Mouse (Mus musculus): ENCODE results near the gene Mrpl24. TPM values are rescaled to one million over a fixed set of nuclear protein-coding genes. Genes with fewer than 3 reads are reported as not detected.

Gene Mrpl24
- polyA plus RNA-seq, 1 experiment: 96.3 TPM

DNA sequence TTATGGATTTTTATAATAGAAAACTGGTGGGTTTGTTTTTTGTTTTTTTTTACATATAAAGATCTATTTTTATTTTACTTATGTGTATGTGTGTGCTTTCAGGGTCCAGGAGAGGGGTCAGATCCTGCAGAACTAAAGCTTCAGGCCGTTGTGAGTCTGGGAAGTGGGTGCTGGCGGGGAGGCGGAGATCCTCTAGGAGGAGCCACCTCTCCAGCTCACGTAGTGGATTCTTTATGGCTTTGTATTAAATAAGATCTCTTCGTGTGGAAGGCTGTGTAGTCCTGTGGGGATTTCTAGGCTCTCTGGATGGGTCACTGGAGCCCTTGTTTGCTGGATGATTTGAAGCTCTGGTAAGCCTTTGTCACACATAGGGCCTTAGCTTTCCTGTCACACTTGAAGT is 21.3 kb downstream of the Mrpl24 start:
- H3K27me3 ChIP-seq (ENCODE audit: control insufficient read depth, insufficient read depth, low read length): no peaks in the 10 kb centered on the region
- H3K27ac ChIP-seq (ENCODE audit: control insufficient read depth, insufficient read depth, low read depth, low read length): no peak overlapping the region
- H3K4me3 ChIP-seq (ENCODE audit: control insufficient read depth, low read depth, low read length): no peak overlapping the region
- no peaks in the 10 kb centered on the region for H3K4me1 ChIP-seq (ENCODE audit: control insufficient read depth, insufficient read depth, low read length)
- H3K36me3 ChIP-seq (ENCODE audit: control insufficient read depth, insufficient read depth, low read length): peaks cover 1% of the 10 kb centered on the region
- TF ChIP-seq POLR2A (IDR thresholded peaks at IDR 0.05; ENCODE audit: control insufficient read depth, low read depth, low read length) (no peak), CTCF (IDR thresholded peaks at IDR 0.05; ENCODE audit: control insufficient read depth, insufficient read depth, insufficient replicate concordance, low read depth, low read length) (no peak)

DNA sequence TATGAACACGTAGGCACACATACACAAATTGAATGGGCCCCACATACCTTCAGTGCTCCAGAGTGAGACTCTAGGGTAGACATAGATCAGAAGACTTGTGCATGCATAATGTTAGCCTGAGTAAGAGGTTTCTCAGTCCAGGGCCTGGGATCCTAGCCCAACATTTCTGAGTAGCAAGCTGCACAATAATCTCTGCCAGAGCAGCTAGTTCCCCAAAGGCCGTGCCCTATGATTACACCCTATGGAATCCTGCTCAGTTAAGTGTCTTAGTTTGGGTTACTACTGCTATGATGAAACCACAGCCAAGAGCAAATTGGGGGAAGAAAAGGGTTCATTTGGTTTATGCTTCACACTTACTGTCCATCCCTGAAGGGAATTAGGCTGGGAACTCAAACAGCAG is 23.2 kb downstream of the Mrpl24 start:
- H3K36me3 ChIP-seq (ENCODE audit: control insufficient read depth, insufficient read depth, low read length): no peaks in the 10 kb centered on the region; the same call in none of the 2 replicates
- no peak overlapping the region for H3K4me3 ChIP-seq (ENCODE audit: control insufficient read depth, low read depth, low read length)
- no peak overlapping the region for H3K27ac ChIP-seq (ENCODE audit: control insufficient read depth, insufficient read depth, low read depth, low read length)
- no peak for TF ChIP-seq CTCF (IDR thresholded peaks at IDR 0.05; ENCODE audit: control insufficient read depth, insufficient read depth, insufficient replicate concordance, low read depth, low read length)
- no peaks in the 10 kb centered on the region for H3K27me3 ChIP-seq (ENCODE audit: control insufficient read depth, insufficient read depth, low read length)
- peaks cover 10% of the 10 kb centered on the region for H3K4me1 ChIP-seq (ENCODE audit: control insufficient read depth, insufficient read depth, low read length)

DNA sequence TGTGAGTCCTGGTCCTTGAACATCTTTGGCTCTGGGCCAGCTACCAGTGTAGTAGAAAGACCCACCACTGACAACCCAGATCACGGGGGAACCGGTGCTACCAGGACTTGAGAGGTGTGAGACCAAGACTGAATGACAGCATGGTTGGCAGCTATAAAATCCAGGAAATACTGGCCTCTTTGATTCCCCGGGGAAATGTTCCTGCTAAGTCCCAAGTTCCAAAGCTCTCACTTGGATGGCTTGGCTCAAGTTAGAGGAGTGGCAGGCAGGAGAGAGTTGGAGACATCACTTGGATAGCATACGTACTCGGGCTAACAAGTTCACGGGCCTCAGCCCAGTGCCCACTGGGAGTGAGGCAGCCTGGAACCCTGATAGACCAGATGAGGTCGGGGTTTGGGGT is 24.3 kb downstream of the Mrpl24 start:
- H3K27ac ChIP-seq (ENCODE audit: control insufficient read depth, insufficient read depth, low read depth, low read length): no peak overlapping the region
- no peaks in the 10 kb centered on the region; the same call in 1 of the 2 replicates for H3K27me3 ChIP-seq (ENCODE audit: control insufficient read depth, insufficient read depth, low read length)
- no peaks in the 10 kb centered on the region; the same call in none of the 2 replicates for H3K36me3 ChIP-seq (ENCODE audit: control insufficient read depth, insufficient read depth, low read length)
- peaks cover 16% of the 10 kb centered on the region for H3K4me1 ChIP-seq (ENCODE audit: control insufficient read depth, insufficient read depth, low read length)
- H3K4me3 ChIP-seq (ENCODE audit: control insufficient read depth, low read depth, low read length): no peak overlapping the region
- TF ChIP-seq CTCF (IDR thresholded peaks at IDR 0.05; ENCODE audit: control insufficient read depth, insufficient read depth, insufficient replicate concordance, low read depth, low read length) (no peak), POLR2A (IDR thresholded peaks at IDR 0.05; ENCODE audit: control insufficient read depth, low read depth, low read length) (no peak)

DNA sequence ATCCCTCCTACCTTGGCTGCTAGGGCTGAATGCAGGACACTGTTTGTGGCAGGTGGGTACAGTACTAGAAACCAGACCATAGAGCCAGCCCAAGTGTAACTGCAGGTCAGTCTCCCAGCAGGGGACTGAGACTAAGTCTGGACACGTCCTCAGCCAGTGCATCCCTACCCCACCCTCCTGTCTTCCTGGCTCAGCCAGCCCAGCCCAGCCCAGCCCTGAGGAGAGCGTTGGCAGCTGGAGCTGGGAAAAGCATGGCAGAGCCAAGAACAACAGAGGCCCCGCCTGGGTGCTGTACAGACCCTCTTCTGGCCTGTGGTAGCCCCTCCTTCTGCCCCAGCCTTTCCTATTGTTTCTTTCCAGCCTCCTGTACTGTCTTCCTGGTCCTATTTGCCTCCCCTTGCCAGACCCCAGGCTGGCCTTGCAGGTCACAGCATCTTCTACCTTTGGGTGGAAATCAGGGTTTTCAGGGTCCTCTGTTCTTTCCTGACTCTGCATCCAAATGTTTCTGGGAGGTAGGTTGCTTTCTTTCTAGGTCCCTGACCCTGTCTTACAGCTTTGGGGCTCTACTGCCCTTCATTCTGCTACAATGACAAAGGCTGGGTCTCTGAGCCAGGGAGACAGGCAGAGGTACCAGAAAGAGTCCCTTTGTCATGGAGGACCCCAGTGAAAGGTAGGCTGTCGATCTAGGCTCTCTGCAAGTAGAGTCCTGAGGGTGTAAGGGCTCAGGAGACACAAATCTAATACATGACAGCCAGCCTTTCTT is 25.7 kb downstream of the Mrpl24 start:
- Histone ChIP-seq H3K4me1 (ENCODE audit: control insufficient read depth, insufficient read depth, low read length) (peaks cover 25% of the 10 kb centered on the region), H3K27ac (ENCODE audit: control insufficient read depth, insufficient read depth, low read depth, low read length) (no peak overlapping the region), H3K36me3 (ENCODE audit: control insufficient read depth, insufficient read depth, low read length) (no peaks in the 10 kb centered on the region; the same call in 1 of the 2 replicates), H3K27me3 (ENCODE audit: control insufficient read depth, insufficient read depth, low read length) (no peaks in the 10 kb centered on the region; the same call in none of the 2 replicates), H3K4me3 (ENCODE audit: control insufficient read depth, low read depth, low read length) (no peak overlapping the region)
- TF ChIP-seq CTCF (IDR thresholded peaks at IDR 0.05; ENCODE audit: control insufficient read depth, insufficient read depth, insufficient replicate concordance, low read depth, low read length) (0 out of 2 replicates have a peak, but pooled peaks have one; percentile 5), POLR2A (IDR thresholded peaks at IDR 0.05; ENCODE audit: control insufficient read depth, low read depth, low read length) (no peak)

DNA sequence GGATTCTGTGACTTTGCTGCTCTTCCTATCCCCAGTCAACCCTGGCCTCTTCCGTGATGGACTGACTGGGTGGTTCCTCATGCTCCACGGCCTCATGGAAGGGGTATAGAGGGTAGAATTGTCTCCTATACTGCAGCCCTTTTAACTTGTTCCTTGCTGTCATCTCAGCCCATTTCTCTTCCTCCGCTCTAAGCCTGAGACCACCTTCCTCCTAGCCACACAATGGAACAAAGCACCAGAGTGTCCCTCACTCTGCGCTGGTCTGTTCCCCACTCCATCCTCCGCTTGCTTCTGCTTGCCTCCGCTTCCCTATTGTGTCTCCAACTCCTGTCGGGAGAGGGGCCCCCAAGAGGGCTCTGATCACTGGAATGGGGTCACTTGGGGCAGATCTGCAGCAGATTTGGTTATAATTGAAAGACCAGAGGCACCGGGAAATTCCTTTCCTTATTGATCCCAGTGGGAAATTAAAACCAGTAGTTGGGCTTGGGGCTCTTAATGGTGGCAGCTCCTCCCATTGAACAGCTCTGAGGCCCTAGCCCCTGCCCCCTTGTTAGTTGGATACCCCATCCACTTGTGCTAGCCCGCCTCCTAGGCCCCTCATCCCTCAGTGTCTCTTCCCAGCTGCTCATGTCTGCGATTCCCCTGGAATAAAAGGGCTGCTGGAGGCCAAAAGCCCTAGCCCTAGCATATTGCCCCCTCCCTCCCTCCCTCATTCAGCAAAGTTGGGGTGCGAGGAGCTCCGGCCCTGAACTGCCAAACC is 26.7 kb downstream of the Mrpl24 start:
- H3K27ac ChIP-seq (ENCODE audit: control insufficient read depth, insufficient read depth, low read depth, low read length): no peak overlapping the region
- TF ChIP-seq CTCF (IDR thresholded peaks at IDR 0.05; ENCODE audit: control insufficient read depth, insufficient read depth, insufficient replicate concordance, low read depth, low read length) (no peak), POLR2A (IDR thresholded peaks at IDR 0.05; ENCODE audit: control insufficient read depth, low read depth, low read length) (no peak)
- H3K36me3 ChIP-seq (ENCODE audit: control insufficient read depth, insufficient read depth, low read length): no peaks in the 10 kb centered on the region; the same call in 1 of the 2 replicates
- H3K4me1 ChIP-seq (ENCODE audit: control insufficient read depth, insufficient read depth, low read length): peaks cover 27% of the 10 kb centered on the region
- no peak overlapping the region for H3K4me3 ChIP-seq (ENCODE audit: control insufficient read depth, low read depth, low read length)
- no peaks in the 10 kb centered on the region; the same call in none of the 2 replicates for H3K27me3 ChIP-seq (ENCODE audit: control insufficient read depth, insufficient read depth, low read length)

DNA sequence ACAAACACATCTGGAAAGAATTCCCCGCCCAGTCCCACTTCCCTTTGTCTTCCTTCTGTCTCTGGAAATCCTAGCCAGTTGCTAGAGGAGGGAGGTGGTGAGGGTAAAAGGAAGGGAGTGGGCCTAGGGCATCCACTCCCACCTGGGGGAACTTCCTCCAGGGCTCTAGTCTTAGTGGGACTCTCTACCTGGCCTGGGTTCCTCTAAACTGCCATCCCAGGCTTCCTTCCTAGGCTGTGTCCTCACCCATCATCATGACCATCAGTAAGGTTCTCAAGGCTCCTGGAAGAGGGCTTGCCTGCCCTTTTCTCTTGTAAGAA is 27.2 kb downstream of the Mrpl24 start:
- H3K4me3 ChIP-seq (ENCODE audit: control insufficient read depth, low read depth, low read length): no peak overlapping the region
- no peaks in the 10 kb centered on the region; the same call in 1 of the 2 replicates for H3K36me3 ChIP-seq (ENCODE audit: control insufficient read depth, insufficient read depth, low read length)
- no peaks in the 10 kb centered on the region; the same call in none of the 2 replicates for H3K27me3 ChIP-seq (ENCODE audit: control insufficient read depth, insufficient read depth, low read length)
- TF ChIP-seq CTCF (IDR thresholded peaks at IDR 0.05; ENCODE audit: control insufficient read depth, insufficient read depth, insufficient replicate concordance, low read depth, low read length) (no peak), POLR2A (IDR thresholded peaks at IDR 0.05; ENCODE audit: control insufficient read depth, low read depth, low read length) (no peak)
- H3K4me1 ChIP-seq (ENCODE audit: control insufficient read depth, insufficient read depth, low read length): peaks cover 27% of the 10 kb centered on the region
- no peak overlapping the region for H3K27ac ChIP-seq (ENCODE audit: control insufficient read depth, insufficient read depth, low read depth, low read length)

DNA sequence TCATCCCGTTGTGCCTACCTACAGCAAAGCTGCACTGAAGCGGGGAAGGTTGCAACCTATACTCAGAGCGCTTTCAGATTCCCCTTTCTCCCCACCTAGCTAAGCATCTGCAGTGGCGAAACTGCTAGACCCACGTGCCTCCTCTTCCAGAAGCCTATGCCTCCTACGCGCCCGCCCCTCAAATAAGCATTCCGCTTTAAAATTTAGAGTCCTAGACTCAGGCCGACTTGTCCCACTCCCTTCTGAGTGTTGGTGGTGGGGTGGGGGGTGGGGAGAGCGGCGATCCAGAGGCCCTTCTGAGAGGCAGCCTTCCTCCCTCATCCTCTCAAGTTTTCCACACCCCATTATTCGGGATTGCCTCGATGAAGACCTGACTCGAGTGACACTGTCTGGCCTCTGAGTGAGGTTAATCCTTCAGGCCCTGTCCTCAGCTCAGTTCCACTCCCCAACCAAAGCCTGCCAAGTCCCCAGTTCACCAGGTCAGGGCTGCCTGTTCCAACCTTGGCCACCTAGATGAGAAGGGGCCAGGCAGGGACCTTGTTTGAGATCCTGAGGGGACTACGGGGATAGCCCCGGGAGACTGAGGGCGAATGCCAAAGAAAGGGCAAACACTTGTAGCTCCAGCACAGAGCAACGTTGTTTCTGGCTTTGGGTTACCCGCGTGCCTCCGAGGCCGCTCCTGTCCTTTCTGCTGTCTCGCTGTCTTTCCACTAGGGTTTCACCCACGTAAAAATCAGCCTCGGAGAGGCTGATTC is 27.9 kb downstream of the Mrpl24 start:
- H3K27me3 ChIP-seq (ENCODE audit: control insufficient read depth, insufficient read depth, low read length): no peaks in the 10 kb centered on the region; the same call in none of the 2 replicates
- no peak overlapping the region for H3K27ac ChIP-seq (ENCODE audit: control insufficient read depth, insufficient read depth, low read depth, low read length)
- H3K4me3 ChIP-seq (ENCODE audit: control insufficient read depth, low read depth, low read length): peak overlapping the region; percentile 6; the same call in 1 of the 2 replicates
- TF ChIP-seq CTCF (IDR thresholded peaks at IDR 0.05; ENCODE audit: control insufficient read depth, insufficient read depth, insufficient replicate concordance, low read depth, low read length) (no peak), POLR2A (IDR thresholded peaks at IDR 0.05; ENCODE audit: control insufficient read depth, low read depth, low read length) (no peak)
- H3K4me1 ChIP-seq (ENCODE audit: control insufficient read depth, insufficient read depth, low read length): peaks cover 31% of the 10 kb centered on the region
- H3K36me3 ChIP-seq (ENCODE audit: control insufficient read depth, insufficient read depth, low read length): no peaks in the 10 kb centered on the region

Data from testis, adult 2 months (tissue).